Mouse (Mus musculus) midbrain, postnatal 0 days (tissue): ENCODE measurements at regions not wholly inside any gene's neighbourhood (a gene's known extent, or its start where the extent isn't known, plus 50 kb on each side); places are given as distances from the start of the nearest gene placed in this dataset.

Experiments used
- ATAC-seq: fragments of 200-750 bp; cut with Nextera tagmentation; 2 replicates; pipeline ENCODE4 v1.8.0; 2017; ENCODE audit warnings: moderate number of reproducible peaks, mild to moderate bottlenecking, moderate TSS enrichment, moderate library complexity; ENCODE audit not compliant: low FRiP score
- DNase-seq: peaks from one replicate; pipeline ENCODE4 v3.0.0-alpha.2; 2015; ENCODE audit warnings: low spot score
- H3K27ac ChIP-seq: fragments of 300-500 bp; sonication (generic); 2 replicates; pipeline ENCODE4 v1.5.1; 2014; ENCODE audit warnings: low read depth, mild to moderate bottlenecking, low read length, mixed read lengths
- H3K27me3 ChIP-seq: fragments of 300-500 bp; sonication (generic); 2 replicates; pipeline ENCODE4 v1.6.1; 2014; ENCODE audit warnings: low read length, control low read depth, mixed read lengths; ENCODE audit not compliant: insufficient read depth
- H3K36me3 ChIP-seq: fragments of 300-500 bp; sonication (generic); 2 replicates; pipeline ENCODE4 v1.6.1; 2014; ENCODE audit warnings: low read length, control low read depth, mixed read lengths; ENCODE audit not compliant: insufficient read depth
- H3K4me1 ChIP-seq: fragments of 300-500 bp; sonication (generic); 2 replicates; pipeline ENCODE4 v1.6.1; 2014; ENCODE audit warnings: mild to moderate bottlenecking, control low read depth, antibody characterized with exemption, low read length, mixed read lengths; ENCODE audit not compliant: insufficient read depth
- H3K4me2 ChIP-seq: fragments of 300-500 bp; sonication (generic); 2 replicates; pipeline ENCODE4 v1.6.1; 2014; ENCODE audit warnings: low read depth, mild to moderate bottlenecking, low read length, mixed read lengths; ENCODE audit not compliant: poor library complexity, severe bottlenecking
- H3K4me3 ChIP-seq: fragments of 300-500 bp; sonication (generic); 2 replicates; pipeline ENCODE4 v1.5.1; 2014; ENCODE audit warnings: low read depth, mild to moderate bottlenecking, low read length, moderate library complexity
- H3K9ac ChIP-seq: fragments of 300-500 bp; sonication (generic); replicated peaks from 2 replicates; pipeline ENCODE4 v1.6.1; 2014; ENCODE audit warnings: mild to moderate bottlenecking, low read length, moderate library complexity, mixed read lengths; ENCODE audit not compliant: poor library complexity, severe bottlenecking
- H3K9me3 ChIP-seq: fragments of 300-500 bp; sonication (generic); 2 replicates; pipeline ENCODE4 v1.6.1; 2016; ENCODE audit warnings: low read length, control low read depth
- CTCF ChIP-seq: IDR thresholded peaks from 2 replicates; pipeline ENCODE4 v1.5.1; 2016; ENCODE audit warnings: antibody characterized with exemption, mild to moderate bottlenecking
- WGBS: fragments of 180-500 bp; shearing (Covaris S2); extraction: QIAGEN DNeasy Blood & Tissue Kit; methylation state at CpG from one replicate; pipeline ENCODE4 v1.1.7; 2014; 5-methylcytosine and 5-hydroxymethylcytosine counted together

DNA sequence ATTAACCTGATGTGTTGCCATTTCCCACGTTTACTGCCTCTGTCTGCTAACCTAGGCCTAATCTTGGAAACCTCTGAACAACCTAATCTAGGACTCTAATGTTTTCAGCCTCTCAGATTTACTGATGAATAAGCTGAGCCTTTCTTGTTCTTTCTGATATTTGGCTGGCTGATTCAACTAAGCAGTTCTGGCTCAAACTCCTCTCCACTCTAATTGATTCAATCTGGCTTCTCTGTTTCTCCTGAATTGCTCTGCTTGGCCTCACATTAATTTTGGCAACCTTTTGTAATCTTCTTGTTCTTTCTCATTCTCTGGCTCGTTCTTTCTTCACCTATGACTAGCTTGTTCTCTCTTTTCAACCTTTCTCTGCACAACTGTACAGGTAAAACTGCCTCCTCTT is 1561.2 kb upstream of the Zeb2 start:
- Histone ChIP-seq H3K4me3 (no peak overlapping the region), H3K27ac (no peak overlapping the region), H3K4me2 (no peak overlapping the region), H3K9ac (no peak overlapping the region), H3K4me1 (no peaks in the 10 kb centered on the region), H3K36me3 (no peaks in the 10 kb centered on the region), H3K27me3 (no peaks in the 10 kb centered on the region), H3K9me3 (no peaks in the 10 kb centered on the region)
- no peak for TF ChIP-seq CTCF
- 49% methylated on average over 2 of the region's 2 CpGs for WGBS
- ATAC-seq (no peak), DNase-seq (no peak)

DNA sequence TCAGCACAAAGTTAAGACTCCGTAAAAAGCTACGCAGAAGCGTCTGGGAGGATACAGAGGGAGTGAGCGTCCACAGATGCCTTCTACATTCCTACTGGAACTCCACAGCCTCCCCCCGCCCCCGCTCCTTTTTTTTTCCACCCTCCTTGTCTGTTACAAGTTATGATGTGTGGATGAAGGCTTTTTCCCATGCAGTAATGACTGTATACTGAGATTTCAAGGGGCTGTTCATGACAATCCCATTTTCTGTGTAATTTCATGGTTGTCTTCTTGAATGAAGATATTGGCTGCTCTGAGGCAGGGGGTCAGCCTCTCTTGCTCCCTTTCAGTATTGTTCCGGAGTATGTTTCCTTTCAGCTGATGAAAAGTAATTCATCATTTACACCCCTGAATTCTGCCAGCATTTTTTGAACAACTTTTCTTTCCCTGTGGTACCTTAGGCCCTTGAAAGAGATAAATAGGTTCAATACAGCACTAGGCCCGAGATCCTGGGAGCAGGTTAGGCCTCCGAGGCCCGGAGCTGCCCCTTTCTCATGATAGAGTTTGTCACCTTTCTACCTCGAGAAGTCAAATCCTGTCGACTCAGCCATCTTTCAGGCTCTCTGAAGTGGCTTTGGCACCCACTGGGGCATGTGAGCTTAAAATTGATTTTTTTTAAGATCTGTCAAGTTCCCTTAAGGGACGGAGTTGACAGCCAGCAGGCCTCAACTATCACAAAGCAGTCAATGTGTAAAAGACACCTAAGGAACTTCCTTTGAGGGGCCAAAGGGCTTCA is 1552.5 kb upstream of the Zeb2 start:
- ATAC-seq = peak; percentile 48; the same call in 1 of the 2 replicates
- no peak overlapping the region for H3K27ac ChIP-seq

DNA sequence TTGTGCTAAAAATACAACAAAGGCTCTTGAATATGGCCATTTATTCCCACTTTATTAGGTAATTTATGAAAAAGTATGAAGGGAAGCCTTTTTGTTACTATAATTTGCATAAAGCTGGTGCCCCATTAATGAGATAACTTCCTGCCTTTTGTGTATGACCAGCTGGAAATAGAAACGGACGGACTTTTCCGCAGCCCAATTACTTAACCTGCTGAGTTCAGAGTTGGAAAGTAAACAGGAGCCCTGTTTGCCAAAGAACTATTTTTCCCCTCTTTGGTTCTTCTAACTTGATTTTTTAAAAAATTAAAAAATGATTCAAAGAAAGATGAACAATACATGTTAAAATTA is 1549.8 kb upstream of the Zeb2 start:
- Histone ChIP-seq H3K27ac (no peak overlapping the region), H3K4me3 (no peak overlapping the region), H3K27me3 (no peaks in the 10 kb centered on the region), H3K4me1 (no peaks in the 10 kb centered on the region), H3K9me3 (no peaks in the 10 kb centered on the region), H3K36me3 (no peaks in the 10 kb centered on the region), H3K4me2 (no peak overlapping the region), H3K9ac (no peak overlapping the region)
- 27% methylated on average over 3 of the region's 3 CpGs for WGBS
- ATAC-seq = no peak
- peak; percentile 36 for DNase-seq
- peak; percentile 0; the same call in 1 of the 2 replicates for TF ChIP-seq CTCF

More for the DNA sequence above, 1552.5 kb upstream of the Zeb2 start:
- no peak for TF ChIP-seq CTCF
- Histone ChIP-seq H3K4me3 (no peak overlapping the region), H3K9me3 (no peaks in the 10 kb centered on the region), H3K9ac (no peak overlapping the region), H3K27me3 (no peaks in the 10 kb centered on the region), H3K4me2 (no peak overlapping the region), H3K36me3 (no peaks in the 10 kb centered on the region), H3K4me1 (no peaks in the 10 kb centered on the region)
- DNase-seq = peak; percentile 50
- WGBS = 37% methylated on average over 13 of the region's 13 CpGs

DNA sequence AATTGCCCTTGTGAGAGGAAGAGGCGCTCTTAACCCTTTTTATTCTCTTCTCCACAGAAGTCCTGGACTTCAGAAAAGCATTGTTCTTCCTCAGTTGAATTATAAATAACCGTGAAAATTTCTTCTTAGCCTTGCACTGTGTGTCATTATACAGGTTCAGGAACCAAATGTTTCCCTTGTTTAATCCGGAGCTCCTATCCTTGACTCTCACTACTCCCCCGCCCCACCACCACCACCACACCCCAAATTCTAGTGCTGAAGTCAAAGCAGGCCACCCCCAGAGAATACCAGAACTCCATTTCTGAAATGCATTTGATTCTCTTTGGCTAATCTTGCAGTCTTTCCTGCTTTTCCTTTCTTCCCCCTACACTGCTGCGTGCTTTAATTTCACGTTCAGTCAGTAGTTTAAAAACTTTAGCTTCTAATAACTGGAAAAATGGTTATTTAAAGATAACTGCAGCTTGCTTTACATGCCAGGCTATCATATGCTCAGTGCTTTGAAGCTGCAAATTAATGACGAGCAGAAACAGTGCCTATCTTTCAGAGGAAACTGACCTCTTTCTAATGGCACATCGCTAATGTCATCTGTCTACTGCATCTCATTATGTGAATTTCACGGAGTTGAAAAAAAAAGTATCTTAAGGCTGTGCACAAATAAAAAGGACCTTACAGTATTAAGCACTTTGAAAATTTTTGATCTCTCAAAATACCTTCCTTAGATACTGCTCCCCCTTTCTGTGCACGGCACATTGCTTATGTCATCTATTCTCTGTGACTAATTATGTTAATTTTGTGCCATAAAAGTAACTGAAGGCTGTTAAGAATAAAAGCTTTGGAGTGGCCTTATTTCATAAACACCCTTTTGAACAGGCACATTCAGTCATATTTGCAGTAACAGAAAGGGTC is 1549.1 kb upstream of the Zeb2 start:
- no peaks in the 10 kb centered on the region for H3K36me3 ChIP-seq

DNA sequence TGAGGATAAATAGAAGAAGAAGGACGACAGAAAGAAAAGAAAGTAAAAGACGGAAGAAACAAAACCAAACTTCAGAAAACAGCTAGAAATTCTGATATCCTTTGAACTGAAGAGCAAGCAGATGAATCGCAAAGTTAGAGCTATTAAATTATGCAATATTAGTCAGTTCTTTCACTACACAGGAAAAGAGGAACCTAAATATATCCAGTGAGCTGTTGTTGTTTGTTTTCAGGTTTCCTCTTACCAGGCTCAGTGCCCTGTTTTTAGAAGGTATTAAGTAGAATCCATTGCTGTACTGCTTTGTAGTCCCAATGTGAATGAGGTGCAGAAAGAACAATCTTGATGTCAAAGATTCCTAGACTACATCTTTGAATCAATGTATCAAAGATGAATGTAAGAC is 1544.7 kb upstream of the Zeb2 start:
- no peak for TF ChIP-seq CTCF
- Histone ChIP-seq H3K36me3 (no peaks in the 10 kb centered on the region), H3K4me3 (no peak overlapping the region), H3K4me2 (no peak overlapping the region), H3K27me3 (no peaks in the 10 kb centered on the region), H3K27ac (no peak overlapping the region), H3K9me3 (no peaks in the 10 kb centered on the region), H3K4me1 (no peaks in the 10 kb centered on the region), H3K9ac (no peak overlapping the region)
- ATAC-seq (no peak), DNase-seq (no peak)
- WGBS = 90% methylated on average over 3 of the region's 3 CpGs

More for the DNA sequence above, 1549.1 kb upstream of the Zeb2 start:
- Histone ChIP-seq H3K9ac (no peak overlapping the region), H3K4me1 (no peaks in the 10 kb centered on the region), H3K4me3 (no peak overlapping the region), H3K27ac (no peak overlapping the region), H3K4me2 (peak overlapping the region; percentile 32), H3K9me3 (no peaks in the 10 kb centered on the region), H3K27me3 (no peaks in the 10 kb centered on the region)
- DNase-seq (peak; percentile 39), ATAC-seq (peak; percentile 54; the same call in 1 of the 2 replicates)
- peak; percentile 1; the same call in 1 of the 2 replicates for TF ChIP-seq CTCF
- WGBS = 14% methylated on average over 10 of the region's 10 CpGs

DNA sequence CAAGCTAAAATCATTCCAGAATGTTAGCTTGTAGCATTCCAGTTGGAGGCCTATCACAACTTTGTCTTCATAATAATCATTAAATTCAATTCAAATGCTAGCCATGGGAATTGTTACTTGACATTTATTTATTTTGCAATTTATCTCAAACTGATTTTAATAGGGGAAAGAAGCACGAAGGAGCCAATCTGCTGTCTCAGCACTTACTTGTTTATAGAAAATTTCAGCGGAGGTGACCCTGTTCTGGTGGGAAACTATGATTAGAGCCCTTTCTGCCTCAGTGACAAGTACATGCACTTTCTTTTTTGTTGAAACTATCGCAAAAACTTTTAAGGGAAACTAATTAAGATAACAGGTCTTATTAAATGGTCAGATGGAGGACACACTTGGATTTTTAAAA is 1543.4 kb upstream of the Zeb2 start:
- WGBS = 91% methylated on average over 3 of the region's 3 CpGs

More for the DNA sequence above, 1543.4 kb upstream of the Zeb2 start:
- H3K27ac ChIP-seq = no peak overlapping the region
- H3K36me3 ChIP-seq = no peaks in the 10 kb centered on the region
- no peak for ATAC-seq
- H3K27me3 ChIP-seq = no peaks in the 10 kb centered on the region
- TF ChIP-seq CTCF = no peak
- no peak overlapping the region for H3K9ac ChIP-seq
- H3K9me3 ChIP-seq = no peaks in the 10 kb centered on the region
- no peaks in the 10 kb centered on the region for H3K4me1 ChIP-seq
- no peak overlapping the region for H3K4me3 ChIP-seq
- H3K4me2 ChIP-seq = no peak overlapping the region
- no peak for DNase-seq
